Mouse (Mus musculus): Measurements from ENCODE around the gene Ccdc83. TPM values are rescaled to one million over a fixed set of nuclear protein-coding genes. Genes with fewer than 3 reads are reported as not detected.

Ccdc83 gene
- 0.57 and 0.64 TPM in 2 replicates for polyA plus RNA-seq (2015; fragmentation: Nextera tagmentation; extraction: Ambion mirVana)

GRCm38 (mm10) chr7:90265289-90265970 is at the start of gene Ccdc83:
Gene Ccdc83, minus strand, starts transcription at chr7:90265777.
- DNase-seq (ENCODE audit: low spot score) (peak; percentile 87), ATAC-seq (peak; percentile 92)
- Histone ChIP-seq H3K27ac (ENCODE audit: low read length) (no peak within 1 kb of the TSS), H3K4me3 (ENCODE audit: low read depth, low read length) (no peak within 1 kb of the TSS), H3K4me2 (replicated peaks; ENCODE audit: low read depth, low read length) (peak within 1 kb of the TSS; percentile 45), H3K9me3 (ENCODE audit: low read length) (no peaks in the 10 kb centered on the region), H3K4me1 (ENCODE audit: insufficient read depth, low read depth, low read length) (no peaks in the 10 kb centered on the region), H3K9ac (replicated peaks; ENCODE audit: low read depth) (no peak within 1 kb of the TSS), H3K27me3 (replicated peaks; ENCODE audit: insufficient read depth, low read length) (no peaks in the 10 kb centered on the region), H3K36me3 (ENCODE audit: insufficient read depth, low read length) (no peaks in the 10 kb centered on the region)
- TF ChIP-seq CTCF (IDR thresholded peaks at IDR 0.05) (peak; percentile 99), EP300 (IDR thresholded peaks at IDR 0.05) (no peak)
- 6% methylated on average over 28 of the region's 28 CpGs for WGBS

DNA sequence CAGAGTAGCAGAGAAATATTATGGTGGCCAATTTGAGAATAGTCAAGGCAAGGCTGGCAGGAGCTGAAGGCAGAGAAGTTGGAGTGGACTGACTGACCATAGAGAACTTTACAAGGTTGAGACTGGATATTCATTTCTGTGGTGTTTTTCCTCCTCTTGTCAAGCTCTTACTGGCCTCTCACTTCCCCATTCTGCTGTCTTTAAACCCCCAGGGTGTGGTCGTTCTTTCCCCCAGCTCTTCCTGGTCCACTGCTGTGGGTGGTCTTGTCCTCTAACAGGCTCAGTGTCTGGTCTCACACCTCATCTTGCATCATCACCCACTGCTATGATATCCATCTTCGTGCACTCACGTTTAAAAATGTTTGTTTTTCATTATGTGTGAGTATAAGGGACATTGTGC is 47.8 kb upstream of the Ccdc83 start:
- DNase-seq (ENCODE audit: low spot score) (no peak), ATAC-seq (no peak)
- H3K27ac ChIP-seq (ENCODE audit: low read length) = no peak overlapping the region
- no peaks in the 10 kb centered on the region for H3K36me3 ChIP-seq (ENCODE audit: insufficient read depth, low read length)
- H3K4me3 ChIP-seq (ENCODE audit: low read depth, low read length) = no peak overlapping the region
- no peaks in the 10 kb centered on the region for H3K27me3 ChIP-seq (replicated peaks; ENCODE audit: insufficient read depth, low read length)
- no peak overlapping the region for H3K9ac ChIP-seq (replicated peaks; ENCODE audit: low read depth)
- no peak overlapping the region for H3K4me2 ChIP-seq (replicated peaks; ENCODE audit: low read depth, low read length)
- TF ChIP-seq CTCF (IDR thresholded peaks at IDR 0.05) (no peak), EP300 (IDR thresholded peaks at IDR 0.05) (no peak)
- H3K4me1 ChIP-seq (ENCODE audit: insufficient read depth, low read depth, low read length) = peaks cover 8% of the 10 kb centered on the region; the same call in 1 of the 2 replicates
- no peaks in the 10 kb centered on the region for H3K9me3 ChIP-seq (ENCODE audit: low read length)
- 37% methylated on average over 3 of the region's 3 CpGs for WGBS

GRCm38 (mm10) chr7:90312151-90312883 is 46.7 kb upstream of the Ccdc83 start:
- no peaks in the 10 kb centered on the region for H3K9me3 ChIP-seq (ENCODE audit: low read length)

DNA sequence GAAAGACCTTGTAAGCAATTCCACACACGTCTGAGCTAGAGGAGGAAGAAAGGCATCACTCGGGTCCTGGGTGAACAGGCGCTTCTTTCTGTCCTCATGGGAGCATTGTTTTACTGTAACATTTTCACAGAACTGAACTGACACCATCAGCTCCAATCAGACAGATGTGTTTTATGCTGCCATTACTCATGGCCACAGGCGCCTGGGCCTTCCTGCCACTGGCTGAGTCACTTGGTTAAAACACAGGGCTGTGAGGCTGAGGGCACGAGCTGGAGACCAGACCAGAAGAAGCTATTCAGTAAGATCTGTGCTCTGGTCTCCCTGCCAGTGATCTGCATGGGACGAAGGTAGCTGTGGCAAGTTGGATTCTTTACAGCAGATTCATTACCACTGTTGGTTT is 42.4 kb upstream of the Ccdc83 start:
- DNase-seq (ENCODE audit: low spot score) = no peak
- H3K9me3 ChIP-seq (ENCODE audit: low read length) = no peaks in the 10 kb centered on the region
- TF ChIP-seq EP300 (IDR thresholded peaks at IDR 0.05) (no peak), CTCF (IDR thresholded peaks at IDR 0.05) (no peak)
- H3K9ac ChIP-seq (replicated peaks; ENCODE audit: low read depth) = no peak overlapping the region
- H3K36me3 ChIP-seq (ENCODE audit: insufficient read depth, low read length) = no peaks in the 10 kb centered on the region
- WGBS = 69% methylated on average over 6 of the region's 6 CpGs
- H3K4me2 ChIP-seq (replicated peaks; ENCODE audit: low read depth, low read length) = no peak overlapping the region
- no peak for ATAC-seq
- no peak overlapping the region for H3K4me3 ChIP-seq (ENCODE audit: low read depth, low read length)
- H3K27me3 ChIP-seq (replicated peaks; ENCODE audit: insufficient read depth, low read length) = no peaks in the 10 kb centered on the region
- no peak overlapping the region for H3K27ac ChIP-seq (ENCODE audit: low read length)
- H3K4me1 ChIP-seq (ENCODE audit: insufficient read depth, low read depth, low read length) = peaks cover 8% of the 10 kb centered on the region; the same call in 1 of the 2 replicates

More at GRCm38 (mm10) chr7:90312151-90312883, 46.7 kb upstream of the Ccdc83 start:
- H3K27me3 ChIP-seq (replicated peaks; ENCODE audit: insufficient read depth, low read length) = no peaks in the 10 kb centered on the region
- no peaks in the 10 kb centered on the region for H3K36me3 ChIP-seq (ENCODE audit: insufficient read depth, low read length)
- TF ChIP-seq CTCF (IDR thresholded peaks at IDR 0.05) (no peak), EP300 (IDR thresholded peaks at IDR 0.05) (no peak)
- WGBS = 17% methylated on average over 7 of the region's 7 CpGs
- ATAC-seq = peak; percentile 63
- DNase-seq (ENCODE audit: low spot score) = peak; percentile 16
- no peak overlapping the region for H3K4me2 ChIP-seq (replicated peaks; ENCODE audit: low read depth, low read length)
- H3K4me3 ChIP-seq (ENCODE audit: low read depth, low read length) = no peak overlapping the region
- no peak overlapping the region for H3K27ac ChIP-seq (ENCODE audit: low read length)
- peaks cover 8% of the 10 kb centered on the region; the same call in 1 of the 2 replicates for H3K4me1 ChIP-seq (ENCODE audit: insufficient read depth, low read depth, low read length)
- no peak overlapping the region for H3K9ac ChIP-seq (replicated peaks; ENCODE audit: low read depth)

DNA sequence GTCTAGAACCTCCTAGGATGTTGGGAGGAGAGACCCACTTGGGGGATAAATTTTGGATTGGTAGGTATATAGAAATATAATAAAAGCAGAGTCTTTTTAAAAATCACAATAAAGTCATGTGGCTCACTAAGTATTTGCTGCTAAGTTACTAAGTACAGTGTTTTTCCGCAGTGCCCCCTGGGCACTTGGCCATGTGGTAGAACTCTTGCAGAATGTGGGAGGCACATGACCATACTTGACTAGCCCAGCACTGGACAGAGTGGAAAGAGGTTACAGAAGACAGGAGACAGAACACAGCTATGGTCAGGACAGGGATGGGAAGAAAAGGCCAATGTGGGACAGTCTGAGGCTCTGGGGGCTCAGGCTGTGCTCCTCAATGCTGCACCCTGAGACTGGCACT is 41.4 kb upstream of the Ccdc83 start:
- TF ChIP-seq CTCF (IDR thresholded peaks at IDR 0.05) (no peak), EP300 (IDR thresholded peaks at IDR 0.05) (no peak)
- DNase-seq (ENCODE audit: low spot score) (peak; percentile 48), ATAC-seq (peak; percentile 49)
- Histone ChIP-seq H3K9me3 (ENCODE audit: low read length) (no peaks in the 10 kb centered on the region), H3K4me2 (replicated peaks; ENCODE audit: low read depth, low read length) (no peak overlapping the region), H3K27me3 (replicated peaks; ENCODE audit: insufficient read depth, low read length) (no peaks in the 10 kb centered on the region), H3K9ac (replicated peaks; ENCODE audit: low read depth) (no peak overlapping the region), H3K4me3 (ENCODE audit: low read depth, low read length) (no peak overlapping the region), H3K36me3 (ENCODE audit: insufficient read depth, low read length) (no peaks in the 10 kb centered on the region), H3K4me1 (ENCODE audit: insufficient read depth, low read depth, low read length) (no peaks in the 10 kb centered on the region), H3K27ac (ENCODE audit: low read length) (no peak overlapping the region)
- WGBS = 58% methylated on average over 1 of the region's 1 CpGs

DNA sequence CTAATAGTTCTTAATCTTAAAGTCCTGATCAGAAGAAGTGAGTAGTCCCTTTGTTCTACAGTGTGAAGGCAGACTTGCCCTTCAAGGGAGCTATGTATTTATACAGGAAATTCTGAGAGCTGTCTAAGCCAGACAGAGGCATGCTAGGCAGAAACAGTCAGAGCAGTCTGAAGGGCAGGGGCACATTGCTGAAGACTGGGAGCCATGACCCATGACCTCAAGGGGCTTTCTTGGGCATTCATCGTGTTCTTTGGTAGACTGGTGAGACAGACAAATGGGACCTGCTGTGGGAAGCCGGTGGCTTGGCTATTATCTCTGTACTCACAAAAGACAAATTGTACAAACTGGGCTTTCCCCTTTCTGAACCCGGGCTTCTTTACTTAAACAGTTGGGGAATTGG is 40.5 kb upstream of the Ccdc83 start:
- no peak overlapping the region for H3K27ac ChIP-seq (ENCODE audit: low read length)
- H3K4me3 ChIP-seq (ENCODE audit: low read depth, low read length) = no peak overlapping the region
- no peak overlapping the region for H3K9ac ChIP-seq (replicated peaks; ENCODE audit: low read depth)
- H3K27me3 ChIP-seq (replicated peaks; ENCODE audit: insufficient read depth, low read length) = no peaks in the 10 kb centered on the region
- H3K4me2 ChIP-seq (replicated peaks; ENCODE audit: low read depth, low read length) = no peak overlapping the region
- WGBS = 11% methylated on average over 3 of the region's 3 CpGs
- H3K4me1 ChIP-seq (ENCODE audit: insufficient read depth, low read depth, low read length) = no peaks in the 10 kb centered on the region
- H3K9me3 ChIP-seq (ENCODE audit: low read length) = no peaks in the 10 kb centered on the region
- DNase-seq (ENCODE audit: low spot score) = no peak
- TF ChIP-seq EP300 (IDR thresholded peaks at IDR 0.05) = no peak
- TF ChIP-seq CTCF (IDR thresholded peaks at IDR 0.05) = no peak
- H3K36me3 ChIP-seq (ENCODE audit: insufficient read depth, low read length) = no peaks in the 10 kb centered on the region
- ATAC-seq = no peak
